Mouse (Mus musculus) cerebral cortex, adult 2 months (tissue): ENCODE measurements around the gene Mfsd4b5.

Experiments used
- WGBS: fragments of 180-500 bp; shearing (Covaris S2); methylation state at CpG from one replicate; pipeline ENCODE4 v1.1.7; 2018; 5-methylcytosine and 5-hydroxymethylcytosine counted together

Gene Mfsd4b5

GRCm38 (mm10) chr10:39986466-39986865, at the start of gene Mfsd4b5:
Gene Mfsd4b5 (minus strand): TSS chr10:39986646.
- WGBS: 85% methylated on average over 12 of the region's 12 CpGs

GRCm38 (mm10) chr10:40034956-40035355, 48.5 kb upstream of the Mfsd4b5 start:
- WGBS: 99% methylated on average over 6 of the region's 6 CpGs

GRCm38 (mm10) chr10:40032897-40033296, 46.5 kb upstream of the Mfsd4b5 start:
- WGBS: 82% methylated on average over 2 of the region's 2 CpGs

GRCm38 (mm10) chr10:40030716-40031115, 44.3 kb upstream of the Mfsd4b5 start:
- 93% methylated on average over 6 of the region's 6 CpGs for WGBS

GRCm38 (mm10) chr10:40029610-40030009, 43.2 kb upstream of the Mfsd4b5 start:
- WGBS: 44% methylated on average over 2 of the region's 2 CpGs

GRCm38 (mm10) chr10:40028091-40028490, 41.6 kb upstream of the Mfsd4b5 start:
- 56% methylated on average over 8 of the region's 8 CpGs for WGBS

- WGBS: 90% methylated on average over 5 of the region's 5 CpGs
Measured at GRCm38 (mm10) chr10:40026546-40026945, 40.1 kb upstream of the Mfsd4b5 start.

- WGBS: 49% methylated on average over 8 of the region's 8 CpGs
Measured at GRCm38 (mm10) chr10:40025560-40025959, 39.1 kb upstream of the Mfsd4b5 start.

GRCm38 (mm10) chr10:40024554-40025428, 38.3 kb upstream of the Mfsd4b5 start, which contains the start of gene Mfsd4b1:
Gene Mfsd4b1 (minus strand): TSS chr10:40025268.
- 1% methylated on average over 46 of the region's 46 CpGs for WGBS

GRCm38 (mm10) chr10:40020401-40020800, 34.0 kb upstream of the Mfsd4b5 start:
- 78% methylated on average over 2 of the region's 2 CpGs for WGBS

GRCm38 (mm10) chr10:40019492-40019891, 33.0 kb upstream of the Mfsd4b5 start:
- 46% methylated on average over 3 of the region's 3 CpGs for WGBS

GRCm38 (mm10) chr10:40018261-40018860, 31.9 kb upstream of the Mfsd4b5 start:
- WGBS: 60% methylated on average over 5 of the region's 5 CpGs

GRCm38 (mm10) chr10:40009591-40009990, 23.1 kb upstream of the Mfsd4b5 start:
- WGBS: 86% methylated on average over 11 of the region's 11 CpGs

GRCm38 (mm10) chr10:40008847-40009246, 22.4 kb upstream of the Mfsd4b5 start:
- 62% methylated on average over 4 of the region's 4 CpGs for WGBS

GRCm38 (mm10) chr10:40007953-40008352, 21.5 kb upstream of the Mfsd4b5 start:
- WGBS: 94% methylated on average over 4 of the region's 4 CpGs

- 60% methylated on average over 10 of the region's 10 CpGs for WGBS
Measured at GRCm38 (mm10) chr10:40006963-40007362, 20.5 kb upstream of the Mfsd4b5 start.

GRCm38 (mm10) chr10:40000746-40001145, 14.3 kb upstream of the Mfsd4b5 start:
- 85% methylated on average over 2 of the region's 2 CpGs for WGBS

GRCm38 (mm10) chr10:39991155-39991554, 4.7 kb upstream of the Mfsd4b5 start:
- WGBS: 88% methylated on average over 4 of the region's 4 CpGs

- WGBS: 77% methylated on average over 5 of the region's 5 CpGs
Measured at GRCm38 (mm10) chr10:39982604-39983003, 3.8 kb downstream of the Mfsd4b5 start.

- 97% methylated on average over 1 of the region's 1 CpGs for WGBS
Measured at GRCm38 (mm10) chr10:39978231-39978630, 8.2 kb downstream of the Mfsd4b5 start.

GRCm38 (mm10) chr10:39977346-39977745, 9.1 kb downstream of the Mfsd4b5 start:
- WGBS: 97% methylated on average over 4 of the region's 4 CpGs

GRCm38 (mm10) chr10:39975771-39976170, 10.7 kb downstream of the Mfsd4b5 start:
- 61% methylated on average over 2 of the region's 2 CpGs for WGBS

- 45% methylated on average over 11 of the region's 11 CpGs for WGBS
Measured at GRCm38 (mm10) chr10:39974982-39975381, 11.5 kb downstream of the Mfsd4b5 start.
